Comparison of ENCODE assay signal across 10 mouse cellular contexts in genomic region chr2:68469491-68469890, GRCm38 (mm10). TPM values are rescaled to one million over a fixed set of nuclear protein-coding genes. Genes with fewer than 3 reads are reported as not detected.
DNase-seq lines count a peak whose midpoint lies in the region; ATAC-seq and TF ChIP-seq lines count a peak whose summit lies in the region.
"Had no signal": no experiment of that assay in that cellular context is flagged by ENCODE, and none has a peak within 500 bp of the region (broad histone marks: within the 10 kb centered on the region; RNA-seq: fewer than 3 reads in every experiment).

No protein-coding gene starts in this region.

- H3K27me3 ChIP-seq in kidney, adult 2 months (replicated peaks; ENCODE audit: control insufficient read depth, insufficient read depth, low read length): no peaks in the 10 kb centered on the region
- no peaks in the 10 kb centered on the region for H3K27me3 ChIP-seq in forebrain, embryonic 15.5 days
- H3K27me3 ChIP-seq in hindbrain, embryonic 14.5 days (ENCODE audit: control insufficient read depth, insufficient read depth, low read length): 0 out of 2 replicates have a peak, but pooled peaks cover 3% of the 10 kb centered on the region
- no peaks in the 10 kb centered on the region for H3K27me3 ChIP-seq in neural tube, embryonic 12.5 days (replicated peaks)
- H3K27me3 ChIP-seq: lung, embryonic 15.5 days had no signal

- ATAC-seq in forebrain, embryonic 15.5 days (replicated peaks): no peak
- ATAC-seq in hindbrain, embryonic 14.5 days (ENCODE audit: low FRiP score): no peak
- ATAC-seq in neural tube, embryonic 12.5 days (ENCODE audit: low FRiP score, low read depth): no peak
- ATAC-seq in erythroblast, adult 5-6 weeks (replicated peaks; ENCODE audit: low FRiP score, poor library complexity, severe bottlenecking): no peak

- no peak for TF ChIP-seq POLR2A in kidney, adult 2 months (IDR thresholded peaks at IDR 0.05; ENCODE audit: low read depth, low read length)

- TF ChIP-seq CTCF in kidney, adult 2 months (conservative IDR thresholded peaks at IDR 0.05; ENCODE audit: insufficient read depth, insufficient read length, low read depth, low read length): no peak

- DNase-seq in kidney, adult 2 months: no peak
- DNase-seq in kidney, adult 9 months: no peak
- DNase-seq in hindbrain, embryonic 14.5 days (ENCODE audit: low spot score): no peak
- no peak for DNase-seq in thymus, postnatal 36 days

- H3K36me3 ChIP-seq in kidney, adult 2 months (ENCODE audit: control insufficient read depth, insufficient read depth, low read length): no peaks in the 10 kb centered on the region
- H3K36me3 ChIP-seq in forebrain, embryonic 15.5 days: no peaks in the 10 kb centered on the region
- 0 out of 2 replicates have a peak, but pooled peaks cover 1% of the 10 kb centered on the region for H3K36me3 ChIP-seq in hindbrain, embryonic 14.5 days (replicated peaks; ENCODE audit: control insufficient read depth, insufficient read depth)
- no peaks in the 10 kb centered on the region for H3K36me3 ChIP-seq in neural tube, embryonic 12.5 days
- H3K36me3 ChIP-seq: lung, embryonic 15.5 days had no signal

- peak overlapping the region; percentile 16 for H3K4me2 ChIP-seq in forebrain, embryonic 15.5 days (replicated peaks)
- H3K4me2 ChIP-seq in hindbrain, embryonic 14.5 days (replicated peaks): peak overlapping the region; percentile 45
- H3K4me2 ChIP-seq in neural tube, embryonic 12.5 days (replicated peaks): peak overlapping the region; percentile 44
- H3K4me2 ChIP-seq: lung, embryonic 15.5 days had no signal

- H3K4me3 ChIP-seq in kidney, adult 2 months (ENCODE audit: insufficient read depth, low read depth, low read length): no peak overlapping the region
- H3K4me3 ChIP-seq in forebrain, embryonic 15.5 days: no peak overlapping the region
- H3K4me3 ChIP-seq in hindbrain, embryonic 14.5 days (replicated peaks; ENCODE audit: low read length): peak overlapping the region; percentile 17
- no peak overlapping the region for H3K4me3 ChIP-seq in neural tube, embryonic 12.5 days
- H3K4me3 ChIP-seq: erythroblast, embryonic 14.5 days; lung, embryonic 15.5 days had no signal

- no peak overlapping the region for H3K9ac ChIP-seq in forebrain, embryonic 15.5 days (replicated peaks)
- peak overlapping the region; percentile 37; the same call in 1 of the 2 replicates for H3K9ac ChIP-seq in hindbrain, embryonic 14.5 days
- H3K9ac ChIP-seq in neural tube, embryonic 12.5 days: no peak overlapping the region
- H3K9ac ChIP-seq: lung, embryonic 15.5 days had no signal

- H3K9me3 ChIP-seq in forebrain, embryonic 15.5 days: no peaks in the 10 kb centered on the region
- H3K9me3 ChIP-seq in hindbrain, embryonic 14.5 days (ENCODE audit: control insufficient read depth, low read length): no peaks in the 10 kb centered on the region
- no peaks in the 10 kb centered on the region for H3K9me3 ChIP-seq in neural tube, embryonic 12.5 days
- H3K9me3 ChIP-seq: lung, embryonic 15.5 days had no signal

- 0 out of 2 replicates have a peak overlapping the region, but pooled peaks have one; percentile 13 for H3K27ac ChIP-seq in kidney, adult 2 months (ENCODE audit: insufficient read depth, low read depth, low read length)
- H3K27ac ChIP-seq in forebrain, embryonic 15.5 days (replicated peaks): no peak overlapping the region
- no peak overlapping the region for H3K27ac ChIP-seq in hindbrain, embryonic 14.5 days
- H3K27ac ChIP-seq in neural tube, embryonic 12.5 days: no peak overlapping the region
- H3K27ac ChIP-seq: lung, embryonic 15.5 days; stomach, postnatal 0 days had no signal

- 64% methylated on average over 3 of the region's 3 CpGs for WGBS in kidney, adult 2 months
- WGBS in forebrain, embryonic 15.5 days: 67% methylated on average over 3 of the region's 3 CpGs
- 54% methylated on average over 3 of the region's 3 CpGs for WGBS in hindbrain, embryonic 14.5 days
- WGBS in neural tube, embryonic 12.5 days: 77% methylated on average over 3 of the region's 3 CpGs

- peaks cover 8% of the 10 kb centered on the region; the same call in 1 of the 2 replicates for H3K4me1 ChIP-seq in kidney, adult 2 months (ENCODE audit: control insufficient read depth, insufficient read depth, low read length)
- peaks cover 26% of the 10 kb centered on the region for H3K4me1 ChIP-seq in forebrain, embryonic 15.5 days
- H3K4me1 ChIP-seq in hindbrain, embryonic 14.5 days (replicated peaks; ENCODE audit: control insufficient read depth, insufficient read depth, low read length): peaks cover 25% of the 10 kb centered on the region
- H3K4me1 ChIP-seq in neural tube, embryonic 12.5 days: peaks cover 13% of the 10 kb centered on the region

RNA-seq across cellular contexts. Expression of gene Stk39, which starts 2.6 kb away (rescaled TPM):
- polyA plus RNA-seq in kidney, adult 2 months (2012; rRNA removed): 13.9 and 14.6 TPM in 2 replicates
- 21.8 and 22.5 TPM in 2 replicates for polyA plus RNA-seq in forebrain, embryonic 15.5 days (2015; fragmentation: Nextera tagmentation; extraction: Ambion mirVana)
- polyA plus RNA-seq in hindbrain, embryonic 14.5 days (2014; fragmentation: Nextera tagmentation; extraction: Ambion mirVana): 50.9 and 51.3 TPM in 2 replicates
- 44.1 and 46.5 TPM in 2 replicates for polyA plus RNA-seq in neural tube, embryonic 12.5 days (2016; fragmentation: Nextera tagmentation; extraction: Ambion mirVana)
- 5.9 TPM in 1 of 2 replicates, not detected in the other for total RNA-seq in erythroblast, adult 5-6 weeks (2015; ENCODE audit: low replicate concordance)
- 1.0 and 3.1 TPM in 2 replicates for total RNA-seq in erythroblast, adult 5-6 weeks (2017; ENCODE audit: low replicate concordance)
- polyA plus RNA-seq: erythroblast, embryonic 14.5 days had no signal
